Mouse (Mus musculus) gastrocnemius, postnatal 4 days (tissue): ENCODE data around the gene Dagla. TPM values are rescaled to one million over a fixed set of nuclear protein-coding genes. Genes with fewer than 3 reads are reported as not detected.

Source experiments
- DNase-seq, 2 experiments: peaks; one replicate each; pipeline ENCODE4 v3.0.0; 2021 to 2022; ENCODE audit warnings: low spot score in 2 of 2, mixed read lengths in 2 of 2
- total RNA-seq, 2 experiments: library from RNA; stranded (reverse); gene quantifications; 2 replicates each; pipeline ENCODE4 v1.2.3; 2021

Gene Dagla
- total RNA-seq, 2 experiments from 2014 or later, result 9.3 to 10.4 TPM

GRCm38 (mm10) chr19:10308990-10309389, 4.3 kb upstream of the Dagla start:
- DNase-seq, result no peak

GRCm38 (mm10) chr19:10307941-10308340, 3.3 kb upstream of the Dagla start:
- peak in 1 of 2 experiments; percentile 30 for DNase-seq

GRCm38 (mm10) chr19:10307351-10307750, 2.7 kb upstream of the Dagla start:
- DNase-seq, result no peak

DNA sequence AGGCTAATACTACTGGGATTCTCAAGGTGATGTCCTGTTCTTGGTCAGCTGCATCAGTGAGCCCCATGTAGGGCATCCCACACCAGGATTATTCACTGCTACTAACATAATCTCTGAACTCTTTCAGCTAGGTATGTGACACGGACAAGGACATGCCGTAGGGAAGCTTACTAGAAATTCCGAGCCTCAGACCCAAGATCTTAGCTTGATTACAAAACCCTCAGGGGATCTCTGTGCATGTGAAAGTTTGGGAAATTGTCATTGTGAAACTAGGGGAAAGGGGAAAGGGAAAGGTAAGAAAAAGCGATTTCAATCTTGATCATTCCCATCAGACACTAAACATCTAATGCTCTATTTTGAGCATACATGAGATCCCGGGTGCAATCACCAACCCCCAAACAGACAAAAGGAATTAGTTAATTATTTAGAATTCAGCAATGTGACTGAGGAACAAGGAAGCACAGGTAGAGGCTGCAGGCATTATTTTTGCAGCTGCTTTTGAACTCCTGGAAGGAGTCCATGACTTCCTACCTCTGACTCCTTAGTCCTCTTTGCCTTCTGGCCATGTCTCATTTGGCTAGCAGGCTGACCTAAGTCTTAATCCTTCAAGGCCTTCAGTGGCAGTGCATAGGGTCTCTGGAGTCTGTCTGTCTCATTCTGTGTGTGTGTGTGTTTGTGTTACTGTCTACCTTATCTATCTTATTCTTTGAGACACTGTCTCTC, 2.0 kb upstream of the Dagla start:
- DNase-seq, result no peak

- no peak for DNase-seq
These were observed 963 bp upstream of the Dagla start for GRCm38 (mm10) chr19:10305640-10306039.

DNA sequence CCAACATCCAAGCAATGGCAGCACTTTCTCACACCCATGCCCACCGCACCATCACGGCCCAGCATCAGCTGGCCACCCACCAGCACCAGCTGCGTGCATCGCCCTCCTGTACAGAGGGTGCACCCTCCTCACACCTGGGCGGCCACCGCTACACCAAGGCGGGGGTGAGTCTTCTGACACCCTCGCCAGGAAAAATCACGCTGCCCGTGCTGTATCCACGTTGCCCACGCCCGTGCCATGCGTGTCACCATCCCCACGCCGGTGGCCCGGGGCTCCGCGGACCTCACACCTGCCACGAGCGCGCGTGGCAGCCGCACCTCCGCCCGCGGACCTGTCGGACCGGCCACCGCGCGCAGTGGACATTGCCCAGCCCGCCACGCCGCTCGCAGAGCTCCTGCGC, 282 bp downstream of the Dagla start:
- DNase-seq, result peak in 1 of 2 experiments; percentile 23

- DNase-seq, result no peak
These were observed 1.8 kb downstream of the Dagla start for GRCm38 (mm10) chr19:10302852-10303251.

DNA sequence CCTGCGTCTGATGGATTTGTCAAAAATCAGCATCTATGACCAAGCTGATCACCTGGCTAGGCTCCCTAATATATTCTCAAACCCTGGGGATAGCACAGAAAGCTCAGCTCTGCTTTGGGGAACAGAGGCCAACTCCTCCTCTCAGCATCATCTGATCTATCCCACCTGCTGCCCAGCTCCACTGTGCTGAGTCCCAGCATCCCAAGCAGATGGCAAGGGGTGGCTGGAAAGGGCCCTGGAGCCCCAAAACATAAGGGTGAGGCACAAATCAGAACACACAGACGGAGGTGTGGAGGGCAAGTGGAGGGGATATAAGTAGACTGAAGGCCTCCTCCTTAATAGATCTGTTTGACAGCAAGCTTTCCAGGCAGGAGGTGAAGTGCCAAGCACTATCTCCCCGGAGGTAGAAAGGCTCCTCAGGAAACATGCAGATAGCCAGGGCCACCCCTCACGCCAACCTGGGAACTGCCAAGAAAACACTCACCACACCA, 2.8 kb downstream of the Dagla start:
- no peak for DNase-seq

DNA sequence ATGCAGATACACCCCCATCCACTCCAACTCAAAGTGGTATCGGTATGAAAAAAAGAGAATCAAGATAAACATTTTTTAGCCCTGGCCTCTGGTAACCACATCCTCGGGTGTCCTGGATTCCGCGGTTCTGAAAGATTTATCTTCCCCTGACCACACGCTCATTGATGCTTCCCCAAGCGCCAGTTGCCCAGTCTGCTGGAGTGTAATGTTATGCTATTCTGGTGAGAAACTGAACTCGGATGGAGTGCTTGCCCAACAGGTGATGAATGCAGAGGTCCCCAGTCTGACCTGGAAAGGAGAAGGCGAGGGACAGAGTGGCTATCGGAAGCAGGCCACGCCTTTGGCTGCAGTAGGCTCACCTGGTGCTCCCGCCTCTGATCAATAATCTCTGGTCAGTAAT, 3.4 kb downstream of the Dagla start:
- no peak for DNase-seq

DNA sequence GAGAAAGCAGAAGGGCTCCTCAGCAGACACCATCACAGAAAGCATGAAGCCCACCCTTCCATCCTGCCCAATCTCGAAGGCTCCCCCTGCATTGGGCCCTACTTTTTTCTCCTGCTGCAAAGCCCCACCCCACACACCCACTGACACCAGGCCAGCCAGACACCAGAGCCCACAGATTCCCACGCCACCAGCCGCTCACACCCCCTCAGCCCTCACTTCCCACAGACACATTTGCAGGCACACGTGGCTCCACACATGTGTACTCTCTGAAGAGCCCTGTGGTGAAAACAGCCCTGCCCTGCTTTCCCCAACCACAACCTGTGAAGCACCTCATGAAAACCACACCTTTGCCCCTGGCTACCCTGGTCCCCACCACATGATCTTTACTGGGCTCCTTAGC, 3.9 kb downstream of the Dagla start:
- no peak for DNase-seq

DNA sequence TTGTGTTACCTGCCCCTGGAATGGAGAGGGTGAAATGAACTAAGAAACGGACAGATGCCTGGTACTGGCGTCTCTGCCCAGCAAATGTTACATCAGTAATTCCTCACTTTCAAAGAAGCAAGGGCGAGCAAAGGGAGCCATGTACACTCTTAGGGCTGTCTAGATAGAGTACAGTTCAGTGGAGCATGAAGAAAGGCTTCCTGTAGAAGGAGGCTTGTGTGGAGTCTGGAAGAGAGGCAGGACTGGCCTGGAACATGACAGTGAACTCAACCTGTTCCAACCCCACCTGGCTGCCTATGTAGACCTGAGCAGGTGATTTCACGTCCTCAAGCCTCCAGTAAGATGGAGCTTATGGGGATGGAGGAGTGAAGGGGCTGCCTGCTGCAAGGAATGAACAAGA, 6.4 kb downstream of the Dagla start:
- no peak for DNase-seq

DNA sequence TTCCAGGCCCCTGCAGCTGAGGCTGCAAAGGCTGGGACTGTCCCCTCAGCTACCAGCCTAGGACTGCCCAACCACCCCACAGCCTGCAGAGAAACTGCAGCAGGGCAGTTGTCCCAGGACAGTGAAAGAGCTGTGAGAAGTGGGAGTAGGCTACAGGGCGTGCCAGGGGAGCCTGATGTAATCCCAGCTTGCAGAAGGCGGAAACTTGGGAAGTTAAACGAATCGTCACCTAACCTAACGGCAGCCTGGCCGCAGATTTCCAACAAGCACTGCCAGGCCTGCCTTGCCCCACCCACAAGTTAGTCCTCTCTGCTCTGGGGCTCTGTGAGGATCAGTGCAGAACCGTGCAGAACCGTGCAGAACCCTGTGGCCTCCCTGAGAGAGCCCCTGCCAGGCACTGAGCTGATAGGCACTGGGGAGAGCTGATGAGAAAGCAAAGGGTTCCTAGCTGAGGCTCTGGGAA, 7.6 kb downstream of the Dagla start:
- peak in 1 of 2 experiments; percentile 75 for DNase-seq

DNA sequence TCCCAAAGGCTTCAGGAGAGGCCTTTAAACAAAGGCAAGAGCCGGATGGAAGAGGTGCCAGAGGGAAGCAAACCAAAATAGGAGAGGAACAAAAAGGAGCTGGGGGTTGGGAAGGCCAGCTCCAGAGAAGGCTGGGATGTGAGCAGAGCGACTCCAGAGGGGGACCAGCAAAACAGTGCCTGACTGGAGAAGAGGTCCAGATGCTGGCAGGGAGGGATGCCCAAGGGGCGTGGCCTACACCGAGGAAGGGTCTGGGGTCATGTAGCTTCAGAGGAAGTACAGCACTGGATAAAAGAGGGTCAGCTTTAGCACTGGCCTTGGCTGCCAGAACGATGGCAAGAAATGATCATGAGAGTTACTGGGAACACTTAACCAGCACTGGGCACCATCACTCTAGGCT, 8.4 kb downstream of the Dagla start:
- no peak for DNase-seq

DNA sequence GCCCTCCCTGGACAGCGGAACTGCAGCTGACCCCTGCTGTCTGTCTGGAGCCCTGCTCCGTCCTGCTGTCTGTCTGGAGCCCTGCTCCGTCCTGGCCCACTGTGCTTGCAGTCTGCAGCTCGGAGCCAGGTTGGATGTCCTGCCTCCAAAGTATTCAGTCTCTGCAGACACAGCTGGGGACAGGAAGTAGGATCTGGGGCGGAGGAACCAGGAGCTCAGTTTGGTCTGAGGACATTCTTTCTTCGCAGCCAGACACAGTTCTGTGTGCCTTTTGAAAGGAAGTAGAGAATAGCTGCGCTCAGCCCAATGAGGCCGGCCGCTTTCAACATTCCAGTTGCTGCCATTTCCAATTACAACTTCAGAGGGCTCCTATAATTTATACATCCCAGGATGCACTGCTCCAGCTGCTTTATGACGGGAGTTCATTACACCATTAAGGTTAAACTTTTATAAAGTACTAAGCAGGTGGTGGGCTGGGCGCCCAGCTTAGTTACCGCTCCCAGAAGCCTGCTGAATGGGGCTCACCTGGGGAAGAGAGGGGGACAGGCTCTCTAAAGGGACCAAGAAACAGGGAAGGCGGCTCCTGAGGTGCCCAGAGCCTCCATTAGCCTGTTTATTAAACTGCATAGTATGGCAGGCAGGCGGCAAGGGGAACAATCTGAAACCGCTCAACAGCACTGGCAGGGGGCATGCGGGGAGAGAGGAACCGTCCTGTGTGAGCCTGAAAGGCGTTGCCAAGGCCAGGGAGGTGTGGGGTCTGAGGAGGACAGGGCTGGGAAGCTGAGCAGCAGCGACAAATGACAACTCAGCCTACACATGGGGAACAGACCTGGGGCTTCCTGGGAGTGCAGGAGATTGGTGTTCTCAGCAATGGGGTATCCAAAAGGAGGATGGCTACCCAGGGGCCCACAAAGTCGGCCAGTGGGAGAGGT, 9.8 kb downstream of the Dagla start:
- no peak for DNase-seq

DNA sequence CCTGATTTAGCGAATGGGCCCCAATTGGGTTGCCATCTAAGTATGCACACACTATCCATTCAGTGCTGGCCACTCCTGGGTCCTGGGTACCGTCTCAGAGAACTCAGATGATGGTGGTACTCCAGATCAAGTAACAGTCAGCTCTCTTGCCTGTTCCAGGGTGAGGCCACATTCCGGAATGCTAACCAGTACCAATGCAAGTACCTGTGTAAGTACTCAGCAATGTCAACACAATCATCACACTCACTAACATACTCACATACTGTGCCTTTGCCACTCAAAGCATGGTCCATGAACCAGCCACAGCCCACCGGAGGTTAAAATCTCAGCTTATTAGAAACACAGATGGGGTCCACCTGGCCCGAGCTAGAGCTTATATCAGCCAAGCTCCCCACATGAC, 10.7 kb downstream of the Dagla start:
- no peak for DNase-seq

DNA sequence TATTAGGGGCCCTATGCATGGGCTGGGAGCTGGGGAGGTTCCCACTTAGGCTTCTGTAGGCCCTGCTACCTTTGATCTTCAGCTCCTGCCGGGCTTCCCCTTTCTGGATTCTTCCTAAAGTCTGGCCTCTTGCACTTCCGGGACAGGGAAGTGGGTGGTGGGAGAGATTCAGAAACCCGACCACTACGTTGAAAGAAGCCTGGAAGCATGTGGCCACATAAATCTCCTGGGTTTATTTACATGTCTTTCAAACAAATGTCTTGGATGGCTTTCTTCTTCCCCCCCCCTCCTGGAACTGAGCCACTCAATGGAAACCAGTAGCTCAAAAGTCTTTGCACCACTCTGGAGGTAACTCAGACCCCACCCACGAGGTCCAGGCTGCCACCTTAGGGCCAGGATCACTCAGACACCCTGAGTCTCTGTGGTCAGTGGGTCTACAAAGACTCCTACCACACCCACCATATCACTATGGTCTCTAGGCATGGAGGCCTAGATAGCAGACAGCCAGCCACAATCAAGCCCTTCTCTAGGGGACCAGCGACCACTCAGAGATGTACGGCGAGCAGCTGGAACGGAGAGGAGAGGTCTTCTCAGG, 12.7 kb downstream of the Dagla start:
- DNase-seq, result no peak

GRCm38 (mm10) chr19:10290153-10290945, 14.3 kb downstream of the Dagla start:
- no peak for DNase-seq

- no peak for DNase-seq
These were observed 15.0 kb downstream of the Dagla start for GRCm38 (mm10) chr19:10289609-10290150.

GRCm38 (mm10) chr19:10288125-10289040, 16.3 kb downstream of the Dagla start:
- DNase-seq, result no peak
